Mouse (Mus musculus) embryonic fibroblast, embryonic 13.5 days (primary cell): ENCODE data around the gene Neurl2. TPM values are rescaled to one million over a fixed set of nuclear protein-coding genes. Genes with fewer than 3 reads are reported as not detected.

Experiments
- H3K27ac ChIP-seq: 2 replicates; pipeline ENCODE4 v1.5.1; 2012; ENCODE audit warnings: low read length, control low read depth, inconsistent platforms; ENCODE audit not compliant: insufficient read depth
- H3K4me1 ChIP-seq: 2 replicates; pipeline ENCODE4 v1.6.1; 2011; ENCODE audit warnings: low read length; ENCODE audit not compliant: control insufficient read depth, insufficient read depth
- H3K4me3 ChIP-seq: 2 replicates; pipeline ENCODE4 v1.5.1; 2011; ENCODE audit warnings: mild to moderate bottlenecking, control low read depth, low read length; ENCODE audit not compliant: insufficient read depth
- CTCF ChIP-seq: IDR thresholded peaks from 2 replicates; pipeline ENCODE4 v1.5.1; 2011; ENCODE audit warnings: mild to moderate bottlenecking, control low read depth, low read length, moderate library complexity, borderline replicate concordance; ENCODE audit not compliant: insufficient read depth
- POLR2A ChIP-seq: IDR thresholded peaks from 2 replicates; pipeline ENCODE4 v1.6.1; 2011; ENCODE audit warnings: low read depth, mild to moderate bottlenecking, control low read depth, low read length, moderate library complexity
- polyA plus RNA-seq: library from polyadenylated mRNA; stranded (reverse); fragments of >200 nt; gene quantifications from 2 replicates; pipeline ENCODE4 v1.2.4, GENCODE M21; 2011; ENCODE audit warnings: low read depth; ENCODE audit not compliant: missing spikeins, insufficient read length

Gene Neurl2
- polyA plus RNA-seq, 1 experiment = 5.0 TPM

GRCm38 (mm10) chr2:164821060-164821459, 12.2 kb downstream of the Neurl2 start:
- TF ChIP-seq POLR2A = no peak
- TF ChIP-seq CTCF = no peak
- Histone ChIP-seq H3K27ac (no peak overlapping the region), H3K4me1 (peaks cover 7% of the 10 kb centered on the region), H3K4me3 (no peak overlapping the region)

GRCm38 (mm10) chr2:164817703-164818102, 15.6 kb downstream of the Neurl2 start:
- Histone ChIP-seq H3K27ac (no peak overlapping the region), H3K4me1 (peaks cover 7% of the 10 kb centered on the region), H3K4me3 (no peak overlapping the region)
- no peak for TF ChIP-seq CTCF
- no peak for TF ChIP-seq POLR2A

GRCm38 (mm10) chr2:164817206-164817605, 16.1 kb downstream of the Neurl2 start:
- Histone ChIP-seq H3K27ac (no peak overlapping the region), H3K4me1 (peaks cover 7% of the 10 kb centered on the region), H3K4me3 (no peak overlapping the region)
- TF ChIP-seq POLR2A (no peak), CTCF (no peak)

- Histone ChIP-seq H3K4me3 (no peak overlapping the region), H3K27ac (no peak overlapping the region), H3K4me1 (peaks cover 7% of the 10 kb centered on the region)
- TF ChIP-seq POLR2A (no peak), CTCF (no peak)
Measured at GRCm38 (mm10) chr2:164815821-164816220, 17.4 kb downstream of the Neurl2 start.

- no peak overlapping the region for H3K4me3 ChIP-seq
- peaks cover 7% of the 10 kb centered on the region for H3K4me1 ChIP-seq
- no peak for TF ChIP-seq CTCF
- TF ChIP-seq POLR2A = no peak
- H3K27ac ChIP-seq = no peak overlapping the region
Measured at GRCm38 (mm10) chr2:164815348-164815747, 17.9 kb downstream of the Neurl2 start.

- TF ChIP-seq CTCF = no peak
- no peak for TF ChIP-seq POLR2A
- H3K27ac ChIP-seq = no peak overlapping the region
Measured at GRCm38 (mm10) chr2:164813557-164813956, 19.7 kb downstream of the Neurl2 start.

GRCm38 (mm10) chr2:164806614-164807013, 26.6 kb downstream of the Neurl2 start:
- no peak for TF ChIP-seq POLR2A
- no peak for TF ChIP-seq CTCF
- no peak overlapping the region for H3K4me3 ChIP-seq
- H3K27ac ChIP-seq = no peak overlapping the region
- peaks cover 2% of the 10 kb centered on the region; the same call in 1 of the 2 replicates for H3K4me1 ChIP-seq

More at GRCm38 (mm10) chr2:164813557-164813956, 19.7 kb downstream of the Neurl2 start:
- no peak overlapping the region for H3K4me3 ChIP-seq
- peaks cover 7% of the 10 kb centered on the region for H3K4me1 ChIP-seq

- peaks cover 2% of the 10 kb centered on the region; the same call in 1 of the 2 replicates for H3K4me1 ChIP-seq
- H3K4me3 ChIP-seq = peak overlapping the region; percentile 76
- no peak overlapping the region for H3K27ac ChIP-seq
- TF ChIP-seq CTCF = no peak
Measured at GRCm38 (mm10) chr2:164805332-164805718, 27.9 kb downstream of the Neurl2 start.

- Histone ChIP-seq H3K27ac (peak within 1 kb of the TSS; percentile 57), H3K4me3 (peak within 1 kb of the TSS; percentile 78)
- TF ChIP-seq CTCF (no peak), POLR2A (peak; percentile 85)
Measured at GRCm38 (mm10) chr2:164804533-164805331, 28.5 kb downstream of the Neurl2 start, which contains the start of the genes Acot8 and Zswim3. Gene Acot8 (minus strand): TSS chr2:164804882. Gene Zswim3 (plus strand): TSS chr2:164805098.

GRCm38 (mm10) chr2:164803921-164804313, 29.3 kb downstream of the Neurl2 start:
- Histone ChIP-seq H3K4me3 (peak overlapping the region; percentile 78), H3K4me1 (peaks cover 2% of the 10 kb centered on the region; the same call in 1 of the 2 replicates), H3K27ac (no peak overlapping the region)
- TF ChIP-seq POLR2A (no peak), CTCF (no peak)

More at GRCm38 (mm10) chr2:164804533-164805331, 28.5 kb downstream of the Neurl2 start, which contains the start of the genes Acot8 and Zswim3:
- H3K4me1 ChIP-seq = peaks cover 2% of the 10 kb centered on the region; the same call in 1 of the 2 replicates
